Mouse (Mus musculus) left cerebral cortex, adult 9 months (tissue): ENCODE data around the gene Bzw1.
A peak's percentile ranks its signal among the peaks of the same experiment; 100 is the strongest.
"Not testable (repeated sequence)": the region's sequence is repeated elsewhere in the genome, so short reads cannot be mapped to it uniquely, and the experiment has no call there.

Experiments
- DNase-seq, 2 experiments: peaks; one replicate each; pipeline ENCODE4 v3.0.0; 2022; ENCODE audit warnings: low spot score in 2 of 2

The Bzw1 gene

DNA sequence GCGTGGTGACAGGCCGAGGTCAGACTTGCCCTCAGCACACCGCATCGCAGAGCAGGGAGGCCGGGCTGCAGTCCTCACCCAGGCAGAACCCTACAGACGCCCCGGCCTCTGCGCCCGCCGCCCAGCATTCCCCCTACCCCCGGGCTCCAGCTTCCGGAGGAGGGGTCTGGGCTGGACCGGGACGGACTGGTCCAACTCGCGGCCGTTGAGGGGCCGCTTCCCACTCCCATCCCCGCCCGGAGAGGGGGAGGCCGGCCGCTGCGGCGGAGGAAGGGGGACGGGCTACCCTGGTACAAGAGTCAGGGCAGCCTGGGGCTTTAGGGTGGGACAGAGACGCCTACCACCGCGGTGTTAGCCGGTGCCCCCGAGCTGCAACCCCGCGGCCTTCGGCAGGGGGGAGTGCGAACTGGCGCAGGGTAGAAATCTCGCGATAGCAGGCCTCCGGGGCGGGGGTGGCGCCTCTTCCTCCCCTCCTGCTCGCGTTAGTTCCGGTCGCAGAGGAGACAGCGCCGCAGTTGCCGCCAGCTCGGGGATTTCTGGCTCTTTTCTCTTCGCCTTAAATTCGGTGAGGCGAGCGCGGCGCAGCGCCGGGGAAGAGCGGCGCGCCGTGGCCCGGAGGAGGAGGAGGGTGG, at the start of gene Bzw1:
TSS of gene Bzw1 (plus strand) at position 247 of the 632 bp plus-strand sequence.
- DNase-seq: peak; percentile 72 to 90

DNA sequence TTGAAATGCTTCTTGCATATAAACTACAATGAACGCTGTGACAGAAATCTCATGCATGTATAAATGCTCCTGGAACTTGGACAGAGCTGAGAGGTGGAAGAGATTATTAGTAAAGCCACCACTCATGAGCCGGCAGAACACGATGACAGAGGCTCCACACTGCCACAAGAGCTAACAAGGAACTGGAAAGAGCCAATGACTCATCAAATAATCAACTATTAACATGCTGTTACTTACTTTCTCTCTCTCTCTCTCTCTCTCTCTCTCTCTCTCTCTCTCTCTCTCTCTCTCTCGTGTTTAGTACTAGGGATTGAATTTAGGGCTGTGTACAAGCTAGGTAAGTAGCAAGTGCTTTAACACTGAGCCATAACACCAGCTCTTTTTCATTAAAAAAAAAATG, 48.8 kb upstream of the Bzw1 start:
- no peak for DNase-seq

DNA sequence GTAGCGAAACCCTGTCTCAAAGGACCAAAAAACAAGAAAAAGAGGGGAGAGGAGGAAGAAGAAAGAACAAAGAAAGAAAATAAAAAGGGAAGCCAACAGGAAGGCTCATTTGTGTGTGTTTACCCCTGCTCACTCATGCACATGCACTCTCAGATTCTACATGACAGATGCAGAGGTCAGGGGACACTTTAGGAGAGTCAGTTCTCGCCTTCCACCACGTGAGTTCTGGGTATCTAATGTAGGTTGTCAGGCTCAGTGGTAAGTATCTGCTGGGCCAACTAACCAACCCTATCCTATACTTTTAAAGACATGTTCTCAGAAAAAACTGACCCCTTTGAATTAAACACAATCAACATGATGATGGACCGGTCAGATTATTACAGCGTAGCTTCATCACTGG, 48.1 kb upstream of the Bzw1 start:
- DNase-seq: no peak

DNA sequence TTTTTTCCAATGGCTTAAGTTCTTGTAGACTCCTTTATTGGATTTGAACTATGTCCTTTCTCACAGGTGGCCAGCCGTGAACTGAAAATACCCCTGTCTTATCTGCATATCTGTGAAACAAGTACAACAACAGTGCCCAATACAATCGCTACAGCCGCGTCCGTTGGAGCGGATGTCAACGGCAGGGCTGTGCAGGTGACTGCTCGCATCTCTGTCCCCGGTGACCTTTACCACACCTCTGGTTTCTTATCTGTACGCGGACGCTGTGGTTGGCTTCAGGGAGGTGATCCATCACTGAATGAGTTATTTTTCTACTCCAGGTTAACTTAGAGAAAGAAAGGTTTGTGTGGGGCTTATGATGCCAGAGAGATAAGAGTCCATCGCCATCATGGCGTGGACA, 46.5 kb upstream of the Bzw1 start:
- no peak for DNase-seq

DNA sequence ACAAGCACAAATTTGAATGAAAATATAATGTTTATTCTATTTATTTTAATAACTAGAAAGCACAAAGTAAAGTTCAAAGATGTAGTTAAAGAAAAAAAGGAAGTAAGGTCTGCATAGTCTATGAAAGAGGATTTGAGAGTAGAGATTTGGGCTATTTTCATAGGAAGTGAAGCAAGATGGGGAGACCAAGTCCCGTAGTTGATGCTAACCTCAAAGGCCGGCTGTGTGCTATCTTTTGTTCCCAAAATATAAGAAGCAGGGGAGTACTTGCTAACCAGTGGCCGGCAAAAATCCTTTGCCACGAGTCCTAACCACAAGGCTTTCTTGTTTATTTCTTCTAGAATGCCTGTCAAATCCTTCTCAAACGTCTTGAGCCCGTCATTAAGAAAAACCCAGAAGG, 44.0 kb upstream of the Bzw1 start:
- no peak for DNase-seq

DNA sequence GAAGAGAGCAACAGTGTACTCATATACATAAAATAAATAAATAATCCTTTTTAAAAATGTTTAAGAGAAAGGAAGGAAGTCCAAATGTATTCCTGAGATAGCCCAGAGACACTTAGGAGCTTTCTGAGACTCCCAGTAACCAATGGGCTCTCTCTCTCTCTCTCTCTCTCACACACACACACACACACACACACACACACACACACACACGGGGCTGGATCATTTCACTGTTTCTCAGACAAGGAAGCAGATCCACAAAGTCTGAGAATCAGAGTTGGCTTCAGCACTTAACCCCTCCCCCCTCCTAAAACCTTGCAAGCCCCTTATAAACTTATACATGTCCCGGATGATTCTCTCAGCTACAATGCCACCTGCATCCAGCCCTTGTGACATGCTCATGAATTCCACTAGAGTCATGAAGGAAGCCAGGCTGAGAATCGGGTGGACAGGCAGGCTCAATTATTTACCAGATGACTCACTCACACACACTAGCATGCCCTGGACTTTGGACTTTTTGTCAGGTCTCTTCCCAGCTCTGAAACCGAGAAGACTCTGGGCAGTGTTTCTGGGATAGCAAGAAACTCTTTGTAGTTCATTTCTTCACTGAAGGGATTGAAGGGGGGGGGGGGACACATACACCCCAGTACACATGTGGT, 39.3 kb upstream of the Bzw1 start:
- DNase-seq: no peak

DNA sequence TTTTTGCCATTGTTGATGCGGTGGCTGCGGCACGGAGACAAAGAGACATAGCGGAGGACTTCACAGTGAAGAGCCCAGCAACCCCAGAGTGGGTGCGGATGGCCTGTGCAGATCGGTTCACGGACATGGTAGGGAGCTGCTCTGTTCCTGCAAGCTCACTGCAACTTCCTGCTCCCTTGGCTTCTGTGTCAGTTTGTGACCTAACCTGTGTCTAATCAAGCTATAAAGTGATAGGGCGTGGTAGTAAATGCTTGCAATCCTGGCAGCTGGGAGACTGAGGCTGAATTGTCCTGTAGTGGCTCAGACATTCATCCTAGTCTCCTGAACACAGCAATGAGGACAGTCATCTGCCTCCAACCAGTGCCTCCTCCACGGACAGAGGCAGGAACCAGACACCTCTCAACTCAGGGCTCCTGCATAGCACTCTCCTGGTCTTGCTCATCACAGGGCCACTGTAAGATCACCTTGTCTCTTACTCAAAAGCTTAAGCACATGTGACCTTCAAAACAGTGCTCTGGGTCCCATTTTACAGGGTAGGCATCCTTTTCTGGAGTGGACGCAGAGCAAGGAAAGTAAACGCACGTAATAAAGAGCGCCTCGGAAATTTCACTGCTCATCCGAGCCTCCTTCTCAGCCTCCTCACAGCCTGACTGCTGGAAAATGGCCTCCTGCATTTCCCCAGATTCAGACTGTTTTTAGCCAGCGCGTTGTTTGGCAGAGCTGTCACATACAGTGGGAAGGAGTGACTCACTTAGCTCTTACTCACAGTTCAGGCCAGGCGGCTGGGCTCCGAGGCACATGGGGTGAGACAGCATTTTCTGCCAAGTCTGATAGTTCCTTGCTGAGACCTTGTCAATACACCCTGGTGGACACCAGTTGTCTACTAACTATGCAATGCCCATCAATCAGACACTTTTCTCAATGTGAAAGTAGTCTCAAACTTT, 33.5 kb upstream of the Bzw1 start:
- peak; percentile 35 to 73 for DNase-seq

DNA sequence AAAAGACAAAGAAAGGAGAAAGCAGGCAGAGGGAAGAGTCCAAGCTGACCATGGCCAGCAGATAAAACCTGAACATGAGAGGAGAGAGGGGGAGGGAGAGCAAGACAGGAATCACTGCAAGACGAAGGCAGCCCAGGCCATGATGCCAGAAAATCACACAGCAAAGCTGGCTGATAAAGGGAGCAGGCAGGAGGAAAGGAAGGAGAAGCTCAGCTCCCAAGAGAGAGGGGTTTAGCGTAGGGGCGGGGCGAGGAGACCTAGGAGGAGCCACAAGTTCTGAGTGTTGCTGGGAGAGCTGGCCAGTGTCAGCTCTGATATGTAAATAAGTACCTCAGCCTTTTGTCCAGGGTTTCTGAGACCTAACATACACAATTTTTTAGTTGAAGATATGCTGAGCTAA, 30.4 kb upstream of the Bzw1 start:
- no peak for DNase-seq

DNA sequence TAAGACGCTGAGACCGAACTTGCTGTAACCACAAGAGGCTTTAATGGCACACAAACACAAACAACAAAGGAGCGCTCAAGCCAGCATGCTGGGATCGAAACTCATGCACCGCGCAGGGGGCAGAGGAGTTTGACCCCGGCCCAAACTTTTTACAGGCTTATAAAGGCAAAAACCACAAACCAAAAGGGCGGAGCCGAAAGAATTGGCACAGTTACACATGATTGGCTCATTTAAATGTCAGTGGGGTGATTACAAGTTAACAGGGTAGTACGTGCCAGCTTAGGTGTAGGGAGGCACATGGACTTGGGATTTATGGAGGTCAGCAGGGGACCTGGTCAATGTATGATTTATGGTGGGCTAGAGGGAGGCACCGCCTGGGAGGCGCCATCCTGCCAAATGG, 28.1 kb upstream of the Bzw1 start:
- DNase-seq: no peak

DNA sequence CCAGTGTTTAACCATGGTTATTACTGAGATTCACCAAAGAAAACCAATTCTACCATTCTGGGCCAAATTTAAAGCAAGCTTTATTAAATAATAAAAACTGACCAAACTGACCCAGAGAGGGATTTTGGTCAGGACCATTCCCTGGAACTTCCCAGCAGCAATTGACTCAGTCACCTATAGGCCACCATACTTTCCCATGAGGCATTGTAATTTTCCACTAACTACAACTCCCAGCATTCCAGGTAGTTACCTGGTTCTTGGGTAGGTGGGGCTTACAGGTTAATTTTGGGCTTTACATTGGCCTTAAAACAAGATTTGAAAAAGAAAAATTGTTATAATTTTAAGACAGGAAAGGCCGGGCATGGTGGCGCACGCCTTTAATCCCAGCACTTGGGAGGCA, 26.9 kb upstream of the Bzw1 start:
- DNase-seq: no peak

DNA sequence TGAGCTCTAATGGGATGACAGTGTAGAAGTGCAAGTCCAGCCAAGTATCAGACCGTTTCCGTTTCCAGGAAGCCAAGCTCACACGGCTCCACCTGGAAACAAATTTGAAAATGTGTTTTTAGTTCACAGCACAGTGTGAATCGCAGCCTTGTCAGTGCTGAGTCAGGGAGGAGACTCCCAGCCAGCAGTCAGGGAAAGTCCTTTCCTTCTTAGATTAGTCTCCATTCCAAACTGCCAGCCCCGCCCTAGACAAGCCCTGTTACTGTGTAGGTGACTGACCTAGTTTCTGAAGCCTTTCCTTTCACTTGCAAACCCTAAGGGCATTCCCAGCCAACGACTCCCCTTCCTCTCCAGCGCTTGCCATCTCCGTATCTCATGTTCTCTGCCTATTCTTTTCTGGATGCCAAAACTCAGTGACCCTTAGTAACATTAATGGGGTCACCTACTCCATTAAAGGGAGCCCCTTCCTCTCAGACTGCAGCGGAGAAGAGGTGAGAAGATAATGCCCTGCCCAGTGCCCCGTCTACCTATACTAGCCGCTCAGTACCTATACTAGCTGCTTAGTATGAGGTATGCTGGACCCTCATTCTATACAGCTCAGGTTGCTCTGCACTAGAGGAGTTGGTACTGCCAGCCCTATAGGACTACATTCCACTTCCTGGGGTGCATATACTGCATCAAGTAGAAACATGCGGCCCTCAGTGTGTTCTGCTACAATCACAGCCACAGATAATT, 25.8 kb upstream of the Bzw1 start:
- DNase-seq: peak in 1 of 2 experiments; percentile 15

DNA sequence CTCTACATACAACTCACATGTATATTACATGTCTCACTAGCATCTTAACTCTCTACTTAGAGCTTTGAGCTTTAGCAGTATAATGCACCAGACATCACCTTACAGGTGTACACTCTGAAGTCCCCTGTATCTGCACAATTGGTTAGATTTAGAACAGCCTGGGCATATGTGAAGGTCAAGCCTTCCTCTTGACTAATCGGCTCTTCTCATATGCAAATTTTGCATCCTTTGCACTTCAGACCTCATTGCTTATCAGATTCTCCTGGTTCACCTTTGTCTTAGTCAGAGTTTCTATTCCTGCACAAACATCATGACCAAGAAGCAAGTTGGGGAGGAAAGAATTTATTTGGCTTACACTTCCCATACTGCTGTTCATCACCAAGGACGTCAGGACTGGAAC, 23.0 kb upstream of the Bzw1 start:
- DNase-seq: no peak

DNA sequence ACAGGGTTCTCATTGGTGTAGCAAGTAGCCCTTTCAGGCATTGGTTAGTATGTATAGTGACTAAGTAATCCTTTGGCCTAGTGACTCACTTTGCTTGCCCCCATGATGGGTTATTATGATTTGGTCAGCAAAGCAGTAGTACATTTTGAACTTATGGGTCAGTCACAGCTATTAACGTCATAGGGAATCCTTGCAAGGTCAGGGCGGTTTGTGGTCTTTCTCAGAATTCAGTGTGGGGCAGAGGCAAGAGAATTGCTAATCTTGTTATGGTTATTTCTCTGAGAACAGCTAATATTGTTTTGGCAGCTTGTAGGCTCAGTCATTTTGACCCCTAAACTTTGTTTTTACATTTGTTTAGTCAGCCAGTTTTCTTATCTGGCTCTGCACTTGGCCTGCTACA, 18.4 kb upstream of the Bzw1 start:
- DNase-seq: not testable (repeated sequence)

DNA sequence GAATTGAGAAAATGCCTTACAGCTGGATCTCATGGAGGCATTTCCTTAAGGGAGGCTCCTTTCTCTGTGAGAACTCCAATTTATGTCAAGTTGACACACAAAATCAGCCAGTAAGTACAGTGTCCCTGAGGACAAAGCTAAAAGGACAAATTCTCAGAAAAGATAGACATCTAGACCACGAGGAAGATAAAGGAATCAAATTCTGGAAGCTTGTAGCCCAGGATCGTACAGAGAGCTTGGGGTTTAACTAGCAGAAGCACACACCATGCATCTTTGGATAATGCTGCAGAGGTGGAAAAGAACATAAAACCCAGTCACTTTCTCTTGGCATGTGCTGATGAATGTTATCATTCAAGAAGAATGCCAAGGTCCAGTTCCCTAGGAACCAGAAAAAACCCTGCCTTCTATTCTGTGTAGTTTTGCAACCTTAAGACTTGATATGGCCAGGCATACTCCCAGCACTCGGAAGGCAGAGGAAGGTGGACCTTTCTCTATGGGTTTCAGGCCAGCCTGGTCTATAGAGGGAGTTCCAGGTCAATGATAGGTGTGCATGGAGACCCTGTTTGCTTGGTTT, 17.0 kb upstream of the Bzw1 start:
- no peak for DNase-seq

DNA sequence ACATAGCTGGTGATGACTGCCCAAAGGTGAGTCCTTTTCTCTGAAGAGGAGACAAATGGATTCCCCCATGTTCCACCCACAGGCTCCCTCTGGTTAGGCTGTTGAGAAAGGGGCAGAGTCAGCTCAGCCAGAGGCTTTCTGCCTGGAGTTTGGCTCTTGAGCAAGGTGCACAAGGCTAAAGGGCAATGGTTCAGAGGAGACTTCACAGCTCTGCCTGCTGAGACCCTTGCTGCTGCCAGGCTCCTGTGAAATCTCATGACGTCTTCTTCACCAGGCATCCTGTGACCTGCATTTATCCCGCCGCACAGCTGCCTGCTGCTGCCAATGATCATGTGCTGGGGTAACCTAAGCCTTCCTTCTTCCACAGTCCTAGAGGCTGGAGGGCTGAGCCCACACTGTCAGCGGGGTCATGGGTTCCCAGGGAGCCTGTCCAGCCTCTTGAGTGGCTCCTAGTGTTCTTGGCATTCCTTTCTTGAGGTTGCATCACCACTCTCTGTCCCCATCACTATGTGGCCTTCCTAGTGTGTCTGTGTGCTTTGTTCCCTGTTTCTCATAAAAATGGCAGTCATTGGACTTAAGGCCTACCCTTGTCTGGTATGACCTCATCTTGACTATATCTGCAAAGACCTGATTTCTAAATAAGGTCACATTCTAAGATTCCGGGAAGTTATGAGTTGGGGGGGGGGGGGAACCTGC, 10.0 kb upstream of the Bzw1 start:
- no peak for DNase-seq

DNA sequence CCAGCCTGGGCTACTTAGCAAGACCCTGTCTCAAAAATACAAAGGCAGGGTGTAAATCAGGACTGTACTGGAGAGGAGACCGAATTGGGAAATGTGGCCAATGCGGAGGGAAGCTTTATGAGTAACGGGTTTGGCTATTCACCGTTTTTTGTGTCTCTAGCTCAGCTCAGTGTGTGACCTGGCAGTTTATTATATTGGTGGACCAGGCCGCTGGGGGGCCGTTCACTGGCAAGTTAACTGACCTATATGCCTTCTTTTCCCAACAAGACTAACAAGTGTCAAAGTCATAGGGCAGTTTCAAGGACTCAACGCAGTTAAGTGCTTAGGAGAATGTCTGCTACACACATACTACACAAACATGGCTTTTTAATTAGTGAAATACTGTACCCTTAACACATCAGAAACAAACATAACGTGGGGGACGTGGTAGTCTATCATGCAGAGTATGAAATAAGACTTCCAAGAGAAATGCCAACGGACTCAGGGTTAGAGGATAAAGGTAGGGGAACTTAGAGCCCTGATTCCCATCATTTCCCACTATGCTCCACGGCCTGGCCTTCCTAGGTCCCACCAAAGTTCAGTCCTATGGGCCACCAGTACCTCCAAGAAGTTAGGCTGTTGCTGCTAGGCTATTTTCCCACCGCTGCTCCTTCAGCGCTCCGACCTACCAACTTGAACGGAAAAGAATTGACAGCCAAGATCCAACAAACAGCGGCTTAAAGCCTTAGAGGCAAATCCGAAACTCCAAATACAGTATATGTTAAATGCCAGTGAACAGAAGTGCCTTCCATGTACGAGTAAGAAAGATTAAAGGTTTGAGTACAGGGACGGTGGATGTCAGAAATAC, 1.1 kb upstream of the Bzw1 start:
- DNase-seq: no peak

DNA sequence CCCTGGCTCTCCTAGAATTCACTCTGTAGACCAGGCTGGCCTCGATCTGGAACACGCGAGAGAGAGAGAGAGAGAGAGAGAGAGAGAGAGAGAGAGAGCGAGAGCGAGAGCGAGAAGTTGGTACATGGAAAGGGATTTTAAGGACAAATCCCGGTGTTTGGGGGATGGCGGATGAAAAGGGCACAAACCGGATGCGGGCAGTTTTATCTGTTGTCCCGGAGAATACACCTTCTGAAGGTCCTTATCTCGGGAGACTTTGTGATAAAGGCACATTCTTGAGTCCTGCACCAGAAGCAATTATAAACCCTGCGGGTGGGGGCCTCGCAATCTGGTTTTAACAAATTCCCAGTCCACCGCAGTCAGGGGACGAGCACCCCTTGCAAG, 438 bp upstream of the Bzw1 start:
- no peak for DNase-seq

DNA sequence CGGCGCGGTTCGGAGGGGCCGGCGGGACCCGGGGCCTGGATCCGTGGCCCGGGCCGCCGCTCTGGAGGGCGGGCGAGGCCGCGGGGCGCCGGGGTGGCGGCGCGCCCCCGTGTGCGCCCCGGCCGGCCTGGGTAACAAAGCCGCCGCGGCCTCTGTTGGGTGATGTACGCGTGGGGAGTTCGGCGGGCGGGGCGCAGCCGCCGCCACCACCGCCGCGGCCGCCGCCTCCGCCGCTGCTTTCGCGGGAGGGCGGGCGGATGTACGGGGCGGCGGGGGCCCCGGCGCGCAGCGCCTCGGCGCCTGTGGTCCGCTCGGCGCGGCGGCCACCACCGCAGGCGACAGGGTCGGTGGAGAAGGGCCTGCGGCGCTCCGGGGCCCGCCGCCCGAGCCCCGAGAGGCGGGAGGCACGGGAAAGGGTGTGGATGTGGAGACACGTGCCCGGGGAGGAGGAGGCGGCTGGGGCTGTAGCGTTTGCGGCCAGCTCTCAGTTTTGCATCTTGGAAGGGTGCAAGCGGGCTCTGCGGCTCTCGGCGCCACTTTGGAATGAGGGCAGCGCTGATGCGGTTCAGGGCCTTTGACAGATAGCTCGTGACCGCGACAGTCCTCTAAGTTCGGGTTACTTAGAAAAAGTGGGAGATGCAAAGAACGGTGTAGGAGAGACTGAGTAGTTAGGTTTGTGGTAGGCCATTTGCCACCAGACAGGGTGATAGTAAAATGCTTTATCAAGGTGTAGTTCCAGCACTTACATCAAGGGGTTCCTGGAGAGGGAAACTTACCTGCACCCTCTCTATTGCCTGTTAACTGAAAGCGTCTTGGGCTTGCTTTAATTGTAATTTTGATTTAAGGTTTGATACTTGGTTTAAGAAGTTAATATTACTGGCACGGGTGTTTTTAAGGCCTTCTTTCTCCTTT, 842 bp downstream of the Bzw1 start:
- DNase-seq: peak in 1 of 2 experiments; percentile 38

DNA sequence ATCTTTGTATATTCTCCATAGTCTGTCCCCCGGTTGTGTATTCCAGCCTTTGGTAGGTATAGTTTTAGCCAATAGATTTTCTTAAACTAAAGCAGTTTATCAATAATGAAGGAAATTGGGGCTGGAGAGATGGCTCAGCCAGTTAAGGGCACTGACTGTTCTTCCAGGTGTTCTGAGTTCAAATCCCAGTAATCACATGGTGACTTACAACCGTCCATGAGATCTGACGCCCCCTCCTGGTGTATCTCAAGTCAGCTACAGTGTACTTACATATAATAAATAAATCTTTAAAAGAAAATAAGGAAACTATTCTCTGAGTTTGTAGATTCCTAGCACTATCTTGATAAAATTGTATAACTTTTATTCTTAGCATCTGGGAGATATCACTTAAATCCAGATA, 2.6 kb downstream of the Bzw1 start:
- no peak for DNase-seq
